Mouse (Mus musculus) midbrain, embryonic 11.5 days (tissue): ENCODE measurements around the gene Vasp. TPM values are rescaled to one million over a fixed set of nuclear protein-coding genes. Genes with fewer than 3 reads are reported as not detected.

Experiments used
- ATAC-seq: fragments of 200-750 bp; cut with Nextera tagmentation; 2 replicates; pipeline ENCODE4 v1.8.0; 2017; ENCODE audit warnings: moderate TSS enrichment, moderate library complexity; ENCODE audit not compliant: low FRiP score
- DNase-seq: peaks from one replicate; pipeline ENCODE4 v3.0.0; 2015; ENCODE audit warnings: low spot score; ENCODE audit errors: missing footprints
- H3K27ac ChIP-seq: fragments of 300-500 bp; sonication (generic); 2 replicates; pipeline ENCODE4 v1.5.1; 2014; ENCODE audit warnings: low read depth, low read length
- H3K27me3 ChIP-seq: fragments of 300-500 bp; sonication (generic); 2 replicates; pipeline ENCODE4 v1.6.1; 2014; ENCODE audit warnings: mild to moderate bottlenecking, low read length, moderate library complexity, mixed read lengths; ENCODE audit not compliant: control insufficient read depth, insufficient read depth
- H3K36me3 ChIP-seq: fragments of 300-500 bp; sonication (generic); 2 replicates; pipeline ENCODE4 v1.6.1; 2014; ENCODE audit warnings: mild to moderate bottlenecking, low read length, moderate library complexity, mixed read lengths; ENCODE audit not compliant: control insufficient read depth, insufficient read depth
- H3K4me1 ChIP-seq: fragments of 300-500 bp; sonication (generic); 2 replicates; pipeline ENCODE4 v1.6.1; 2014; ENCODE audit warnings: low read length; ENCODE audit not compliant: control insufficient read depth, insufficient read depth
- H3K4me2 ChIP-seq: fragments of 300-500 bp; sonication (generic); 2 replicates; pipeline ENCODE4 v1.6.1; 2014; ENCODE audit warnings: mild to moderate bottlenecking, moderate library complexity
- H3K4me3 ChIP-seq: fragments of 300-500 bp; sonication (generic); 2 replicates; pipeline ENCODE4 v1.5.1; 2014; ENCODE audit warnings: low read depth, low read length
- H3K9ac ChIP-seq: fragments of 300-500 bp; sonication (generic); 2 replicates; pipeline ENCODE4 v1.6.1; 2014; ENCODE audit warnings: low read length
- H3K9me3 ChIP-seq: fragments of 300-500 bp; sonication (generic); 2 replicates; pipeline ENCODE4 v1.6.1; 2016; ENCODE audit warnings: low read length; ENCODE audit not compliant: control insufficient read depth
- WGBS: fragments of 180-500 bp; shearing (Covaris S2); extraction: QIAGEN DNeasy Blood & Tissue Kit; methylation state at CpG from one replicate; pipeline ENCODE4 v1.1.7; 2014; 5-methylcytosine and 5-hydroxymethylcytosine counted together
- polyA plus RNA-seq: library from polyadenylated mRNA; unstranded; fragments of >200 nt; fragmentation: Nextera tagmentation; extraction: Ambion mirVana; gene quantifications from 2 replicates; pipeline ENCODE4 v1.2.1, GENCODE M21; 2014

Vasp gene
- polyA plus RNA-seq, 1 experiment from 2014 or later: 46.0 TPM

DNA sequence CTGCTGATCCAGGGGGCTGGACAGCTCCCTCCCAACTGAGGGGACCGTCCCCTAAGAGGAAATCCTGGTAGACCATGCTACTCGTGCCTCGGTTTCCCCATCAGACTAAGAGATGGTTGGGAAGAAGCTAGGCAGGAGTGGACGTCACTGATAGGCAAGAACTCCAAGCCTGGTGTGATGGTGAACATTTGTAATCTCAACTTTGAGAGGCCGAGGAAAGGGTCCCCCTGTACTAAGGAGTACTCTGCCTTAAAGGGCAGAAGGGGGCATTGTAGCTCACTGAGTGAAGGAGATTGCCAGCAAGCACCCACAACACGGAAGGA lies 33.8 kb upstream of the Vasp start:
- 8% methylated on average over 6 of the region's 6 CpGs for WGBS
- 0 out of 2 replicates have a peak overlapping the region, but pooled peaks have one; percentile 22 for H3K4me3 ChIP-seq
- H3K36me3 ChIP-seq: no peaks in the 10 kb centered on the region
- DNase-seq: no peak
- H3K4me1 ChIP-seq: peaks cover 28% of the 10 kb centered on the region
- H3K27ac ChIP-seq: no peak overlapping the region
- H3K4me2 ChIP-seq: no peak overlapping the region; the same call in 1 of the 2 replicates
- H3K27me3 ChIP-seq: peaks cover 56% of the 10 kb centered on the region
- H3K9ac ChIP-seq: no peak overlapping the region
- no peaks in the 10 kb centered on the region for H3K9me3 ChIP-seq
- no peak for ATAC-seq

DNA sequence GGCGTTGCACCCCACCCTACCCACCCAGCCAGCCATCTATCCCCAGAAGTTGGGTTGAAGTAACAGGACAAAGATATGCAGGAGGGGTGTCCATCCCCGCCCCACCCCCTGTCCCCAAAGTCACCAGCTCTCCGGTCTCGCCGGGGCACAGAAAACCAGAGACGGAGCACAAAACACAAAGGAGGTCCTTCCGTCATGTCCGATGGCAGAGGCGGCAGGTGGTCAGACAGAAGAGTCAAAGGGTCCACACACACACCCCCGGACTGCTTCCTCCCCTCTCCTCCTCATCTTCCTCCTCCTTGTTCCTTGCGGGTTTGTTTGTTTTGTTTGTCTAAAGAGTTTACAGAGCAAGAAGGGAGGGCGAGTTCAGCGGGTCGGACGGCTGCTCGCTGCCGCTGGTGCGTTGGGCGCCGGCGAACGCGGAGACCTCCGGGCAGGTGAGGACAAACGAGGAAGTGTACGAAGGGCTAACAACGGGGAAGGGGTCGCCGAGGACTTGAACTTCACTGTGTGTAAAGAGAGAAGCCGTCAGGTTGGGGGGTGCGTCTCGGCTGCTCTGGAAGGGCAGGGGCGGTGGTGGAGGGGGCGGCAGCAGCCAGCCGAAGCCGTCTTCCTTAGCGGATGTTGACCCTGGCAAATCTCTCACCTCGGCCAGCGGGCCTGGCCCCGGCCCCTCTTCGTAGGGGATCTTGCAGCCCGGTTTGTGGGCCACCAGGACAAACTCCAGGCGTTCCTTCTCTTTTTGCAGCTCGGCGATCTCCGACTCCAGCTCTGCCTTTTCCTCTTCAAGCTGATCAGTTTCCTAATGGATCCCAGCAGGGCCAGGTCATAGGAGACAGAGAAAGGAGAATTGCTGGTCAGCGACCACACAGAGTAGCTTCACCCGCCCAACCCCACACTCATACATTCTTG lies 33.1 kb upstream of the Vasp start:
- H3K9ac ChIP-seq: peak overlapping the region; percentile 37; the same call in 1 of the 2 replicates
- H3K27ac ChIP-seq: no peak overlapping the region
- DNase-seq (peak; percentile 90), ATAC-seq (no peak)
- peaks cover 28% of the 10 kb centered on the region for H3K4me1 ChIP-seq
- H3K9me3 ChIP-seq: no peaks in the 10 kb centered on the region
- no peaks in the 10 kb centered on the region for H3K36me3 ChIP-seq
- H3K4me3 ChIP-seq: peak overlapping the region; percentile 22
- H3K4me2 ChIP-seq: peak overlapping the region; percentile 43
- WGBS: 2% methylated on average over 47 of the region's 48 CpGs
- peaks cover 56% of the 10 kb centered on the region for H3K27me3 ChIP-seq

DNA sequence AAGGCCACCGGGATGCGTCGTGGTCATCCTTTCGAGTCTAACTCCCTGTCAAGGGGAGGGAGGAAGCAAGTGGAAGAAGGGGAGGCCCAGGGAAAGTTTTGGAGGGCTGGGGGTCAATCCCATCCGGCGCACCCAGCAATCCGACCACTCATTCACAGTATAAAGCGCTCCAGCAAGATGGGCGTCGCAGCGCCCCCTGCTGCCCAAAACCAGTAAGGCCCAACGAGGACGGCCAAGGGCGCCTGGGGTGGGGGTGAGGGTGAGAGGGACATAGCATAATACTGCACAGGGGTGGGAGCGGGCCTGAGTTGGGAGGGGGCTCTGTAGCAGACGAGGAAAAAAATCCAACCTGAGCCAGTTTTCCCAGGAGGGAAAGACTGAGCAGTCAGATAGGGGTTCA lies 32.2 kb upstream of the Vasp start:
- Histone ChIP-seq H3K36me3 (no peaks in the 10 kb centered on the region), H3K27me3 (peaks cover 56% of the 10 kb centered on the region), H3K4me1 (peaks cover 19% of the 10 kb centered on the region), H3K9ac (0 out of 2 replicates have a peak overlapping the region, but pooled peaks have one; percentile 22), H3K27ac (no peak overlapping the region), H3K9me3 (no peaks in the 10 kb centered on the region), H3K4me2 (peak overlapping the region; percentile 33), H3K4me3 (no peak overlapping the region)
- peak; percentile 27 for ATAC-seq
- peak; percentile 99 for DNase-seq
- WGBS: under 1% methylated on average over 16 of the region's 16 CpGs

DNA sequence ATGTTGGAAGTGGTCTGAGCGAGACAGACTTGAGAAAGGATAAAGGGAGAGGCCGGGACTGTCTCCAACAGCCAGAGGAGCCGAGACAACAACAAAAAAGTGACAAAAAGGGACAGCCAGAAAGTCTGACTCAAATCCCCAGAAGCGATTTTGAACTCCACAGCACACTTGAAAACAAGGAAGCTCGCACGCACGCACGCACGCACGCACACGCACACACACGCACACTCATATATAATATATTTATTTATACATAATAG lies 31.4 kb upstream of the Vasp start:
- H3K9me3 ChIP-seq: no peaks in the 10 kb centered on the region
- H3K27ac ChIP-seq: no peak overlapping the region
- DNase-seq (no peak), ATAC-seq (no peak)
- no peak overlapping the region for H3K4me2 ChIP-seq
- H3K36me3 ChIP-seq: no peaks in the 10 kb centered on the region
- peaks cover 56% of the 10 kb centered on the region for H3K27me3 ChIP-seq
- H3K4me3 ChIP-seq: no peak overlapping the region
- H3K9ac ChIP-seq: no peak overlapping the region
- WGBS: 77% methylated on average over 12 of the region's 12 CpGs
- peaks cover 16% of the 10 kb centered on the region for H3K4me1 ChIP-seq

DNA sequence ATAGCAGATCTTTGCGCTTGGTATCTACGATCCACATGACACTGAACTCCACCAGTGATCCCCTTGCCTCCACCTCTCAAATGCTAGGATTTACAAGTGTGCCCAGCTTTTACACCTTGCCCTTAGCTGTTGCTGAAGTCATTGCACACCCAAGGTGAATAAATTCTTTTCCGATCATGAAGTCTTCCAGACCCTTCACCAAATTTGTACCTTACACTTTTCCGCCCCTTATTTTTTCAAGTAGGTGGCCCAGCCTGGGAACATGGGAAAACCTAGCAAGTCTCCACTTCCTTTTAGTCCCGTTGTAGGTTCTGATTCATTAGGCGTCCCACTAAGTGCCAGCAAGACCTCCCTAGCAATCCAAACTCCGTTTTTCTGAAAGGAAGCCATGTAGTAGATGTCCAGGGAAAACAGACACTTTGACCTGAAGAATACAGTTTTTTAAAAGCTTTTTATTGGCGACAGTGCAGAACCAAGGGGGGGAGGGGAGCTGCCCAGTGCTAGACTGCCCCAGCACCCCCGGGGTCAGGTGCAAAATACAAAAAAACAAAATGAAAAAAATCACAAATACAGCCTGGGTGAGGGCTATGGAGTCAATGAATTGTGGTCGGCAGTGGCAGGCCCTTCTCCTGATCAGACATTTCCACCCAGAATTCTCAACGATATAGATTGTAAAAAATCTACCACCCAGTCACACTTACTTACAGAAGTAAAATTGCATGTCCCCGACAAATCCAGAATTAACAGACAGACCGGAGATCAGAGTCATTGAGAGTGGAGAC lies 30.8 kb upstream of the Vasp start:
- ATAC-seq (no peak), DNase-seq (no peak)
- Histone ChIP-seq H3K36me3 (no peaks in the 10 kb centered on the region), H3K4me3 (no peak overlapping the region; the same call in 1 of the 2 replicates), H3K4me2 (no peak overlapping the region), H3K4me1 (peaks cover 12% of the 10 kb centered on the region), H3K9me3 (no peaks in the 10 kb centered on the region), H3K9ac (no peak overlapping the region), H3K27ac (no peak overlapping the region), H3K27me3 (peaks cover 56% of the 10 kb centered on the region)
- whole genome bisulfite sequencing: 52% methylated on average over 13 of the region's 13 CpGs

DNA sequence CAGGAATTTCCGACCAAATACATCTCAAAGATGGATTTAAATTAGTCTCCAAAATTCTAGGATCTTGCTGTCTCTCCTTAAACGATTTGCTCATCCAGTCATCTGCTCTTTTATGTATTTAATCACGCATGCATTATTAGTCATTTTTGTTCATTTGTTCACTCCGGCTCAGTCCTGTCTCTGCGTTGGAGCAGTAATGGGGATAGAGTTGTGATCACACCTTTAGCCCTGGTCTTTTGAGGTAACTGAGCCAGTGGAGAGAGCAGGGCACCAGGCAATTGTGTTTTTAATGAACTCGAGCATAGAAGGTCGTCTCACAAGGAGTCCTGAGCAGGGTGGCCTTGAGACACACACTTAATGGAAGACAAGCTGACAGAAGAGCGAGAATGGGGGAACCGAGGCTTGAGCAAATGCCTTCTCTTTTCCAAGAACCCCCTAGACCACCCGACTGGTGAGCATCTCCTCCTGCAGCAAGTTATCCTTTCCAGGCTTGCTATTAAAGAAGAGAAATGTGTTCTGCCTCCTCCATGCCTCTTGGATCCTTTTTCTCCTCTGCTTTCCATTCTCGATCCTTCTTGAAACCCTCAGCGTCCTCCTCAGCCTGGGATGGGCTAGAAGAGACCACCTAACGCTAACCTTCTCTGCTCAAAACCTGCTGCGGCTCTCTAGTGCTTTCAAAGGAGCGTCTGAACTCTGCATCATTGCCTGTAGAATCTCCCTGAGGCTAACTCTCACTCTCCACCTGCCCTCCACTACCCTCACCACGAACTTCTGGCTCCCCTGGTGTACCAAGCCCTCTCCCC lies 30.0 kb upstream of the Vasp start:
- Histone ChIP-seq H3K4me2 (peak overlapping the region; percentile 34), H3K9me3 (no peaks in the 10 kb centered on the region), H3K4me1 (peaks cover 12% of the 10 kb centered on the region), H3K27ac (no peak overlapping the region), H3K4me3 (peak overlapping the region; percentile 15), H3K36me3 (no peaks in the 10 kb centered on the region), H3K27me3 (peaks cover 49% of the 10 kb centered on the region), H3K9ac (peak overlapping the region; percentile 34; the same call in 1 of the 2 replicates)
- DNase-seq (peak; percentile 89), ATAC-seq (no peak)
- 8% methylated on average over 16 of the region's 16 CpGs for whole genome bisulfite sequencing

DNA sequence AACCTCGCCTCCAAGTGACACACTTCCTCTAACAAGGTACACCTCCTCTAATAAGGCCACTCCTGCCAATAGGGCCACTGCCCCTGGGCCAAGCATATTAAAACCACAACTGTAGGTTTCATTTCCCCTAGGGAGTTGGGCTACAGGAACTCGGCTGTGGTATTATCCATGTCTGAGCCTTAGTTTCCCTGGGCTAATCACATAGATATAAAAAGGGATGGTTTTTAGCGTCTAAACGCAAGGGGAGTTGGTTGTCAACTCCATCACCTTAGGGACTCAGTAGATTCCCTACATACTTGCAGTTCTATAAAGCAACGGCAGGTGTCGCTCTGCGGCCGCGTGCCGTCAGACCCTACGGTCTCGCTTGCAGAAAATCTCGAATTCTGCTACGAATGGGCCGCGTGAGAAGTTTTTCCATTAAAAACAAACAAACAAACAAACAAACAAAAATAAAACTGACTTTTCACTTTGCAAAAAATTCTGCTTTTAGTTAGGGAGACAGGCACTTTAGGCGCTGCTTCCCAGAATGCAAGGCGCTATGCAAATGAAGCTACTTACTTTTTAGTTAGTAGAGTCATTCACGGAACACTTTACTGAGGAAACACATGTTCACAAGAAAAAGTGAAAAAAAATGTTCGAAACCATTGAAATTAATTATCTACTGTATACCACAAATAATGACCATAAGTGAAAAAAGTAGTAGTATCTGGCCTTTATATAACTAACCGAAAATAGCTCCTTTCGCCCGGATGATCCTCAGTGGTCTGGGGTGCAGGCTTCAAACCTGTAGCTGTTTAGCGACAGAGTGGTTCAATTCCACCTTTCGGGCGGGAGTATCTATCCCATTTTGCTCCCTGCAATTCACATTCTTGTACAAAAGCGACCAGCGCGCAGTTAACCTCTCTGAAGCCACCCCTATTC lies 29.1 kb upstream of the Vasp start:
- under 1% methylated on average over 29 of the region's 29 CpGs for WGBS
- no peaks in the 10 kb centered on the region for H3K9me3 ChIP-seq
- 0 out of 2 replicates have a peak overlapping the region, but pooled peaks have one; percentile 0 for H3K9ac ChIP-seq
- peaks cover 40% of the 10 kb centered on the region for H3K27me3 ChIP-seq
- peak; percentile 79 for ATAC-seq
- H3K27ac ChIP-seq: no peak overlapping the region
- DNase-seq: peak; percentile 98
- peak overlapping the region; percentile 34 for H3K4me2 ChIP-seq
- H3K36me3 ChIP-seq: no peaks in the 10 kb centered on the region; the same call in 1 of the 2 replicates
- peak overlapping the region; percentile 32 for H3K4me3 ChIP-seq
- peaks cover 12% of the 10 kb centered on the region for H3K4me1 ChIP-seq

DNA sequence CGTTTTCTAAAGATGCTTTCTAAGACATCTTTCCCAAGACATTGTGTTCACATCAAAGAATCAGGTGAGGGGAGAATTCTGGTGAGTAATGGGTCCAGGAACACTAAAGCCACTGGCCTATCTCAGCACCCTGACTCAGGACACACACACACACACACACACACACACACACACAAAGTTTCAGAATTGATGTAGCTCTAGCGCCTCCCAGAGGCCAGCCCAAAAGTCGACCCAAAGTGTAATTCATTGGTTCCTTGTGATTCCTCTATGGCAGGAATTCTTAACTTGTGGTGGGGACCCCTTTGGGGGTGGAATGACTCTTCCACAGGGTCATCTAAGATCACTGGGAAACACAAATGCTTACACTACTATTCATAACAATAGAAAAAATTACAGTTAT lies 27.6 kb upstream of the Vasp start:
- WGBS: 23% methylated on average over 3 of the region's 3 CpGs
- H3K9me3 ChIP-seq: no peaks in the 10 kb centered on the region
- H3K27ac ChIP-seq: no peak overlapping the region
- peak; percentile 90 for DNase-seq
- peaks cover 24% of the 10 kb centered on the region for H3K27me3 ChIP-seq
- H3K4me3 ChIP-seq: no peak overlapping the region
- H3K36me3 ChIP-seq: no peaks in the 10 kb centered on the region; the same call in 1 of the 2 replicates
- H3K4me1 ChIP-seq: peaks cover 5% of the 10 kb centered on the region
- ATAC-seq: no peak
- H3K9ac ChIP-seq: no peak overlapping the region
- no peak overlapping the region for H3K4me2 ChIP-seq
